Mouse (Mus musculus) gastrocnemius, postnatal 14 days (tissue): ENCODE data around the gene Mpzl1. TPM values are rescaled to one million over a fixed set of nuclear protein-coding genes. Genes with fewer than 3 reads are reported as not detected.

ENCODE experiments used
- DNase-seq: peaks from one replicate; pipeline ENCODE4 v3.0.0; 2021; ENCODE audit warnings: mixed read lengths
- intact Hi-C: fragments of 180-260 bp; cut with DNase I; formaldehyde crosslinking; loops from one replicate; pipeline ENCODE4 v1.15.1; 2025; ENCODE audit warnings: low total_unique reads
- total RNA-seq, 2 experiments: library from RNA; stranded (reverse); gene quantifications; 2 replicates each; pipeline ENCODE4 v1.2.3; 2021

Mpzl1 gene
- total RNA-seq, 2 experiments from 2014 or later, result 23.8 to 25.6 TPM

DNA sequence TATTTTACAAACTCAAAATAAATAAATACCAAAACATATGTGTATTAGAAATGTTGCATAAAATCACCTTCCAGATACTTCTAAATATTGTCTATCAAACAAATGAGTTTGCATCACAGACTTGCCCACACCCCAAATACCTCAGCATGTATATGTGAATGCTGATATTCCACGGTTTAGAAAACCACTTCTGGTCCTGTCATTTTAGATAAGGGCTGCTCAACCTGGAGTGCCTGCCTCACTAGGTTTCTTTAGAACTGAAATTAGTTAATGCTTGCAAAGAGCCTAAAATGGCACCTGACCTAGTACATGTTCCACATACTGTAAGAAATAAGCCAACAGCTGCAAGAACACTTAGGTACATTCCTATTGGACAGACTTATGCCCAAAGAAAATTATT lies 5.7 kb downstream of the Mpzl1 start:
- intact Hi-C loops, result loop anchor here (5.0 kb wide), 1 partner anchor 41 kb away; no protein-coding TSS in a partner anchor
- no peak for DNase-seq

- intact Hi-C loops, result loop anchor here (5.0 kb wide), 1 partner anchor 39 kb away; no protein-coding TSS in a partner anchor
- no peak for DNase-seq
These were observed 8.4 kb downstream of the Mpzl1 start for GRCm38 (mm10) chr1:165625896-165626295.

DNA sequence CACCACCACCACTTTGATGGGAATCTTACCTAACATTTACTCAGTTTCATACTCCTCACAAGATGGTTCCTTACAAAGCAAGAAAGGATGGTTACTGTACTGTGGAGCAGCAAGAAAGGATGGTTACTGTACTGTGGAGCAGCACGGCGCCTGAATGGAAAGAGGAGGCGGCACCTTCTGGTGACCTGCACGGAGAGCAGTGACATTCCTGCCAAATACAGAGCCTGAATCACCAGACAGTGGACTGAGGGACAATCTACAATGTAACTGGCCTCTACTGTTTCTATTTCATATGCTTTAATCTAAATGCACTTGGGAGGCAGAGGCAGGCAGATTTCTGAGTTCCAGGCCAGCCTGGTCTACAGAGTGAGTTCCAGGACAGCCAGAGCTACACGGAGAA lies 9.3 kb downstream of the Mpzl1 start:
- no peak for DNase-seq

DNA sequence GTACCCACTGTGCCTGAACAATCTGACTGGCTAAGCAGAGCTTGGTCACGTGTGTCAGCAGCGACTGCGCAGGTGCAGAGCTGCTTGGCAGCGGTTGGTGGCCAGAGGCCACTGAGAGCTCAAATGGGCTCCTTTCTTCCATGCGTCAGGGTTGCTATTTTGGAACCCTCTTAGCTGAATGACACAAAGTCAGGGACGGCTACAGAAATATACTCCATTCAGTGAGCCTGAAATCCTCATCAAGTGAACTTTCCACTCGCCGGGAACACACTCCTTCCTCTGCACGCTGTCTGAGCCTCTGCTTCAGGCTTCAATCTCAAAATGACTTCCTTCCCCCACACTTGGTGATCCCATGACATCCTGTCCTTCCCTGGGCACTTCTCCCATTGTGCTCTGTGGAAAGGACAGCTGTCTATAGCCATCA lies 16.1 kb downstream of the Mpzl1 start:
- intact Hi-C loops, result no loop called here

More for the DNA sequence above, 9.3 kb downstream of the Mpzl1 start:
- intact Hi-C loops, result loop anchor here (5.0 kb wide), 1 partner anchor 38 kb away; no protein-coding TSS in a partner anchor

GRCm38 (mm10) chr1:165617166-165617891 lies 17.0 kb downstream of the Mpzl1 start:
- intact Hi-C loops, result no loop called here

More for the DNA sequence above, 16.1 kb downstream of the Mpzl1 start:
- peak; percentile 79 for DNase-seq

GRCm38 (mm10) chr1:165616652-165617051 lies 17.7 kb downstream of the Mpzl1 start:
- intact Hi-C loops, result no loop called here
- DNase-seq, result no peak

More at GRCm38 (mm10) chr1:165617166-165617891, 17.0 kb downstream of the Mpzl1 start:
- no peak for DNase-seq

DNA sequence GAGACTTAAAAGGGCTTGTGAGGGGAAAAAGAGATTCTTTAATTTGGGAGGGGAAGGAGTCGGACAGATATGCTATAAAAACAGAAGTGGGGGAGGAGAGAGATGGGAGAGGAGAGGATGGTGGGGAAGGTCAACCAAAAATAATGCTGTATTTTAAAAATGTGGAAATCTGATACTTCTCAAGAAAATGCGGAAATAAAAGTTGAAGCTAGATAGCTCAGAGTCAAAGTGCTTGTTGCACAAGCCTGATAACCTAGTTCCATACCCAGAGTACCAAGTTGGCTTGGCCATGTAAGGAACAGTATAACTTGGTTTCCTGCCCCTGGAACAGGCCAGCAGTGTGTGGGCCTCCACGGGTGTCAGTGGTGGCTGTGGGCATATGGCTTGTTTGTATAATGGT lies 19.5 kb downstream of the Mpzl1 start:
- intact Hi-C loops, result no loop called here
- no peak for DNase-seq

- DNase-seq, result no peak
- intact Hi-C loops, result no loop called here
These were observed 20.4 kb downstream of the Mpzl1 start for GRCm38 (mm10) chr1:165613926-165614325.

GRCm38 (mm10) chr1:165612714-165613113 lies 21.6 kb downstream of the Mpzl1 start:
- intact Hi-C loops, result no loop called here

GRCm38 (mm10) chr1:165610321-165610999 lies 23.9 kb downstream of the Mpzl1 start:
- no peak for DNase-seq
- intact Hi-C loops, result no loop called here

More at GRCm38 (mm10) chr1:165612714-165613113, 21.6 kb downstream of the Mpzl1 start:
- no peak for DNase-seq

GRCm38 (mm10) chr1:165609495-165610320 lies 24.6 kb downstream of the Mpzl1 start:
- intact Hi-C loops, result no loop called here

GRCm38 (mm10) chr1:165608904-165609303 lies 25.4 kb downstream of the Mpzl1 start:
- no peak for DNase-seq
- intact Hi-C loops, result no loop called here

More at GRCm38 (mm10) chr1:165609495-165610320, 24.6 kb downstream of the Mpzl1 start:
- no peak for DNase-seq

GRCm38 (mm10) chr1:165605774-165606173 lies 28.6 kb downstream of the Mpzl1 start:
- no peak for DNase-seq
- intact Hi-C loops, result no loop called here

DNA sequence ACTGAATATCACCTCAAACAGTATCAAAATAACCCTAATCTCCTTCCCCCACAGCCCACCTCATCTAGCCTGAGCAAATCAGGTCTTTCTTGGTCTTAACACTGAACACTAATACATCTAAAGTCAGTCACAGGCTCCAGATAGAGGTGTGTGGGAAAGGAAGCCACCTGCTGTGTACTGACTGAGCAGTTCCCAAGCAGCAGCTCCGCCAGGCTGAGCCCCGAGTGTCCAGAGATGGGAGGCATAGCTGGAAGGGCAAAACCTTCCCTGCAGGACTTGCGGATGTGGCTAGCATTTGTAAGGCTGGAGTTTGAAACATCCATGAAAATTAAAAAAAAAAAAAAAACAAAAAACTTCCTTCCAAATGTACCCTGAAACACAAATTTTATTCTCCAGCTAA lies 29.2 kb downstream of the Mpzl1 start:
- no peak for DNase-seq
- intact Hi-C loops, result no loop called here

- no peak for DNase-seq
- intact Hi-C loops, result no loop called here
These were observed 30.1 kb downstream of the Mpzl1 start for GRCm38 (mm10) chr1:165604203-165604602.

DNA sequence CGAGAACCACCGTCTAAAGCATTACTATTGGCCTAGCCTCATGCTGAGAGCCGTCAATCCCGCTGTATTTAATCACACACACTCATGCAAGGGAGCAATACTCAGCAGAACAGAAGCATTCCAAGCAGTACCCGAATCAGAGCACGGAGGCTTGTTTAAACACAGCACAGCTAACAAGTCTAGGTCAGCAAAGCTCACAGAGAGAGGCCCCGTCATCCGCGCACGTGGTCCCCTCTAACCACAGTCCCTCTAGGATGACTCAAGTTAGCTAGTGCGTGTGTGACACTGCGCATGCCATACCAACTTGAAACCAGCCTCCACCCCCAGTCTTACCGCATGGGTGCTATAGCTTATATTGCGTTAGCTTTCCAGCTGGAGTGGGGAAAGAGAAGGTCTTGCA lies 31.1 kb downstream of the Mpzl1 start:
- no peak for DNase-seq
- intact Hi-C loops, result no loop called here

- intact Hi-C loops, result no loop called here
- DNase-seq, result no peak
These were observed 32.5 kb downstream of the Mpzl1 start for GRCm38 (mm10) chr1:165601775-165602280.

DNA sequence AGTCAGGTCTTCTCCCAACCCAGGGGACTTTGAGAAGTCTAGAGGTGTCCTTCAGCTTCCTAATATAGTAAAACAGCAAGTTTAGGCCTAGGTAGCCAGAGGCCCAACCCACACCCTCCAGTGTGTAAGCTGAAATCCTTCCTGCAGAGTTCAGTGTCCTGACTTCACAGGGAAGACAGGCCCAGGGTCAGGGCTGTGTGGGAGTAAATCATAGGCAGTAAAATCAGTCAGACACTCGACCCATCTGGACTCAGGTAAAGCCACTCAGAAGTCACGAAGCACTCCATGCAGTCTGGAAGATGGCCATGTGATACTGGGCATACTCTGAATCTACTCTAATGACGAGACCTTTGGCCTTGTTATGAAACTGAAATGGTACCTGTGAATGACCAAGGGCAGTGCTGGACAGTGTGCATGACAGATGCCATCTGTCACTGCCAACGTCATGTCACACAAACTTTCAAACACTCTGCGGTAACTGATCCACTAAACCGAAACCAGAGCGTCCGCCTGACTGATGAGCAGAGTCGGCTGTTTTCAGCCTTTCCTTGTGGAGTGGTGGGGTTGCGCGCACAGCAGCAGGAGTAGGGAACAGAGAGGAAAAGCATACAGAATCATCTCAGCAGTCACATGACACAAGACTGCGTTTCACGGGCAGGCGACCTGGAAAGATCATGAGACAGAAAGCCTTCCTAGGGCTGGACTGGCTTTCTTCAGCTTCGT lies 39.5 kb downstream of the Mpzl1 start:
- DNase-seq, result no peak
- intact Hi-C loops, result no loop called here
